17 mouse cellular contexts compared by ENCODE assay signal in genomic region chr15:31324551-31324950, GRCm38 (mm10). TPM values are rescaled to one million over a fixed set of nuclear protein-coding genes. Genes with fewer than 3 reads are reported as not detected.
DNase-seq lines count a peak whose midpoint lies in the region; ATAC-seq and TF ChIP-seq lines count a peak whose summit lies in the region.
"Had no signal": no experiment of that assay in that cellular context is flagged by ENCODE, and none has a peak within 500 bp of the region (broad histone marks: within the 10 kb centered on the region; RNA-seq: fewer than 3 reads in every experiment).

No protein-coding gene starts in this region.

- 76% methylated on average over 13 of the region's 13 CpGs for WGBS in midbrain, embryonic 15.5 days
- 87% methylated on average over 13 of the region's 13 CpGs for WGBS in midbrain, embryonic 11.5 days

- no peak overlapping the region for H3K4me3 ChIP-seq in gastrocnemius, adult 2 months
- no peak overlapping the region for H3K4me3 ChIP-seq in midbrain, embryonic 15.5 days
- H3K4me3 ChIP-seq in midbrain, embryonic 11.5 days (ENCODE audit: low read depth, low read length): no peak overlapping the region
- H3K4me3 ChIP-seq: myocyte; neural tube, embryonic 15.5 days had no signal

- intact Hi-C loops in gastrocnemius, adult 2 months (cut with DNase I): no loop called here

- DNase-seq in gastrocnemius, adult 2 months: peak; percentile 20
- no peak for DNase-seq in gastrocnemius, adult 8-10 months (ENCODE audit: low spot score in 2 of 2)
- peak; percentile 56 for DNase-seq in kidney, adult 11 months
- DNase-seq in kidney, postnatal 4 days: no peak
- no peak for DNase-seq in midbrain, embryonic 11.5 days (ENCODE audit: low spot score, missing footprints)
- DNase-seq in heart, postnatal 4 days: peak; percentile 29
- DNase-seq in ovary, postnatal 14 days (ENCODE audit: low spot score): no peak
- DNase-seq: cerebellum, postnatal 10 days; liver; liver, postnatal 0 days; lung, postnatal 14 days had no signal

- H3K36me3 ChIP-seq in midbrain, embryonic 15.5 days (replicated peaks): no peaks in the 10 kb centered on the region
- H3K36me3 ChIP-seq in midbrain, embryonic 11.5 days (ENCODE audit: control insufficient read depth, insufficient read depth, low read length): no peaks in the 10 kb centered on the region
- H3K36me3 ChIP-seq: neural tube, embryonic 15.5 days had no signal

- no peaks in the 10 kb centered on the region for H3K27me3 ChIP-seq in midbrain, embryonic 15.5 days (replicated peaks)
- no peaks in the 10 kb centered on the region for H3K27me3 ChIP-seq in midbrain, embryonic 11.5 days (ENCODE audit: control insufficient read depth, insufficient read depth, low read length)
- H3K27me3 ChIP-seq: neural tube, embryonic 15.5 days had no signal

- peaks cover 5% of the 10 kb centered on the region; the same call in 1 of the 2 replicates for H3K4me1 ChIP-seq in midbrain, embryonic 15.5 days
- H3K4me1 ChIP-seq in midbrain, embryonic 11.5 days (ENCODE audit: control insufficient read depth, insufficient read depth, low read length): no peaks in the 10 kb centered on the region
- H3K4me1 ChIP-seq: neural tube, embryonic 15.5 days had no signal

- H3K9me3 ChIP-seq in midbrain, embryonic 15.5 days: no peaks in the 10 kb centered on the region
- no peaks in the 10 kb centered on the region for H3K9me3 ChIP-seq in midbrain, embryonic 11.5 days (ENCODE audit: control insufficient read depth, low read length)
- H3K9me3 ChIP-seq: neural tube, embryonic 15.5 days had no signal

- 0 out of 2 replicates have a peak overlapping the region, but pooled peaks have one; percentile 20 for H3K27ac ChIP-seq in gastrocnemius, adult 2 months
- no peak overlapping the region for H3K27ac ChIP-seq in midbrain, embryonic 15.5 days
- no peak overlapping the region for H3K27ac ChIP-seq in midbrain, embryonic 11.5 days (ENCODE audit: low read depth, low read length)
- H3K27ac ChIP-seq: neural tube, embryonic 15.5 days; stomach, postnatal 0 days had no signal

- TF ChIP-seq CTCF in gastrocnemius, adult 2 months (IDR thresholded peaks at IDR 0.05): no peak

- ATAC-seq in midbrain, embryonic 15.5 days (replicated peaks): peak; percentile 48
- no peak for ATAC-seq in midbrain, embryonic 11.5 days (ENCODE audit: low FRiP score)
- ATAC-seq: forebrain, embryonic 14.5 days; inflammation-experienced regulatory T-cells, adult 6 months; liver, postnatal 0 days had no signal

- H3K9ac ChIP-seq in midbrain, embryonic 15.5 days: no peak overlapping the region
- H3K9ac ChIP-seq in midbrain, embryonic 11.5 days (ENCODE audit: low read length): no peak overlapping the region
- H3K9ac ChIP-seq: liver, postnatal 0 days; neural tube, embryonic 15.5 days had no signal

- no peak overlapping the region for H3K4me2 ChIP-seq in midbrain, embryonic 15.5 days
- no peak overlapping the region for H3K4me2 ChIP-seq in midbrain, embryonic 11.5 days
- H3K4me2 ChIP-seq: neural tube, embryonic 15.5 days had no signal

RNA-seq across cellular contexts. Expression of gene Ankrd33b, which starts 43.0 kb away (rescaled TPM):
- 10 to 100 TPM; 11.9 to 31.5 TPM for total RNA-seq in gastrocnemius, adult 2 months (2021)
- total RNA-seq in gastrocnemius, adult 8-10 months (2022): 10 to 100 TPM; 11.5 to 18.8 (median 16.5) TPM
- polyA plus RNA-seq in midbrain, embryonic 15.5 days (2015; fragmentation: Nextera tagmentation; extraction: Ambion mirVana): 0.65 and 1.1 TPM in 2 replicates
- 0.57 and 0.61 TPM in 2 replicates for polyA plus RNA-seq in midbrain, embryonic 11.5 days (2014; fragmentation: Nextera tagmentation; extraction: Ambion mirVana)
- total RNA-seq in heart, postnatal 4 days (2021): 10 to 100 TPM; 12.8 to 13.4 TPM
- polyA plus RNA-seq: inflammation-experienced regulatory T-cells, adult 6 months had no signal

Comparison
In these comparisons a context has a peak if more than half of its experiments do, and no peak if none do; other contexts are left out.
1. DNase-seq: peak in gastrocnemius, adult 2 months (single experiment), kidney, adult 11 months (single experiment) and heart, postnatal 4 days (single experiment); none in gastrocnemius, adult 8-10 months (0 of 2), kidney, postnatal 4 days (0 of 2), midbrain, embryonic 11.5 days (single experiment) and ovary, postnatal 14 days (single experiment).